Mouse (Mus musculus): ENCODE measurements around the gene Fam207a.

The Fam207a gene

GRCm38 (mm10) chr10:77515385-77516348 is at the start of gene Fam207a:
Gene Fam207a, minus strand, starts transcription at chr10:77515785.
- DNase-seq (ENCODE audit: low spot score in 2 of 2), result peak; percentile 89 to 92

GRCm38 (mm10) chr10:77565005-77565404 is 49.4 kb upstream of the Fam207a start:
- DNase-seq (ENCODE audit: low spot score in 2 of 2), result no peak

GRCm38 (mm10) chr10:77561508-77561907 is 45.9 kb upstream of the Fam207a start:
- DNase-seq (ENCODE audit: low spot score in 2 of 2), result no peak

- DNase-seq (ENCODE audit: low spot score in 2 of 2), result no peak
These were observed 45.2 kb upstream of the Fam207a start for GRCm38 (mm10) chr10:77560830-77561229.

- no peak for DNase-seq (ENCODE audit: low spot score in 2 of 2)
These were observed 44.5 kb upstream of the Fam207a start for GRCm38 (mm10) chr10:77560090-77560489.

- no peak for DNase-seq (ENCODE audit: low spot score in 2 of 2)
These were observed 42.1 kb upstream of the Fam207a start for GRCm38 (mm10) chr10:77557641-77558040.

- DNase-seq (ENCODE audit: low spot score in 2 of 2), result no peak
These were observed 41.0 kb upstream of the Fam207a start for GRCm38 (mm10) chr10:77556631-77557030.

GRCm38 (mm10) chr10:77554918-77555317 is 39.3 kb upstream of the Fam207a start:
- no peak for DNase-seq (ENCODE audit: low spot score in 2 of 2)

GRCm38 (mm10) chr10:77553285-77553684 is 37.7 kb upstream of the Fam207a start:
- no peak for DNase-seq (ENCODE audit: low spot score in 2 of 2)

GRCm38 (mm10) chr10:77552162-77552561 is 36.6 kb upstream of the Fam207a start:
- DNase-seq (ENCODE audit: low spot score in 2 of 2), result no peak

GRCm38 (mm10) chr10:77550874-77551273 is 35.3 kb upstream of the Fam207a start:
- no peak for DNase-seq (ENCODE audit: low spot score in 2 of 2)

GRCm38 (mm10) chr10:77548576-77548975 is 33.0 kb upstream of the Fam207a start:
- no peak for DNase-seq (ENCODE audit: low spot score in 2 of 2)

- no peak for DNase-seq (ENCODE audit: low spot score in 2 of 2)
These were observed 29.3 kb upstream of the Fam207a start for GRCm38 (mm10) chr10:77544916-77545315.

- DNase-seq (ENCODE audit: low spot score in 2 of 2), result peak in 1 of 2 experiments; percentile 33
These were observed 27.6 kb upstream of the Fam207a start for GRCm38 (mm10) chr10:77543226-77543625.

- DNase-seq (ENCODE audit: low spot score in 2 of 2), result no peak
These were observed 26.5 kb upstream of the Fam207a start for GRCm38 (mm10) chr10:77541864-77542666.

- no peak for DNase-seq (ENCODE audit: low spot score in 2 of 2)
These were observed 25.1 kb upstream of the Fam207a start for GRCm38 (mm10) chr10:77540576-77541102.

- DNase-seq (ENCODE audit: low spot score in 2 of 2), result no peak
These were observed 23.8 kb upstream of the Fam207a start for GRCm38 (mm10) chr10:77539320-77539945.

GRCm38 (mm10) chr10:77537215-77538209 is 21.9 kb upstream of the Fam207a start:
- no peak for DNase-seq (ENCODE audit: low spot score in 2 of 2)

- DNase-seq (ENCODE audit: low spot score in 2 of 2), result no peak
These were observed 21.1 kb upstream of the Fam207a start for GRCm38 (mm10) chr10:77536727-77537126.

GRCm38 (mm10) chr10:77532020-77532413 is 16.4 kb upstream of the Fam207a start:
- no peak for DNase-seq (ENCODE audit: low spot score in 2 of 2)

Data from spleen, postnatal 14 days (tissue).